Mouse (Mus musculus) lung, adult 2 months (tissue): Measurements from ENCODE around the gene Vps51. TPM values are rescaled to one million over a fixed set of nuclear protein-coding genes. Genes with fewer than 3 reads are reported as not detected.

Experiments used
- DNase-seq: peaks from one replicate; pipeline ENCODE4 v3.0.0; 2022
- H3K4me1 ChIP-seq: fragments of 200-500 bp; 2 replicates; pipeline ENCODE4 v1.6.1; 2011; ENCODE audit warnings: low read length; ENCODE audit not compliant: control insufficient read depth, insufficient read depth
- H3K4me3 ChIP-seq: fragments of 200-500 bp; replicated peaks from 2 replicates; pipeline ENCODE3; 2011; ENCODE audit warnings: low read depth, mild to moderate bottlenecking, control low read depth, low read length; ENCODE audit errors: extremely low read depth
- CTCF ChIP-seq: fragments of 200-500 bp; IDR thresholded peaks from 2 replicates; pipeline ENCODE4 v1.5.1; 2011; ENCODE audit warnings: mild to moderate bottlenecking, low read length, control low read depth; ENCODE audit not compliant: insufficient read depth
- POLR2A ChIP-seq: fragments of 200-500 bp; IDR thresholded peaks from 2 replicates; pipeline ENCODE4 v1.6.1; 2011; ENCODE audit warnings: low read depth, mild to moderate bottlenecking, control low read depth, low read length, borderline replicate concordance; ENCODE audit errors: extremely low read depth
- WGBS: fragments of 180-500 bp; shearing (Covaris S2); methylation state at CpG from one replicate; pipeline ENCODE4 v1.1.7; 2018; 5-methylcytosine and 5-hydroxymethylcytosine counted together
- polyA plus RNA-seq: library from polyadenylated mRNA; depleted of rRNA; stranded (reverse); fragments of >200 nt; gene quantifications from 2 replicates; pipeline ENCODE4 v1.2.3, GENCODE M21; 2012; rRNA removed

The Vps51 gene
- polyA plus RNA-seq, 1 experiment = 81.7 TPM

DNA sequence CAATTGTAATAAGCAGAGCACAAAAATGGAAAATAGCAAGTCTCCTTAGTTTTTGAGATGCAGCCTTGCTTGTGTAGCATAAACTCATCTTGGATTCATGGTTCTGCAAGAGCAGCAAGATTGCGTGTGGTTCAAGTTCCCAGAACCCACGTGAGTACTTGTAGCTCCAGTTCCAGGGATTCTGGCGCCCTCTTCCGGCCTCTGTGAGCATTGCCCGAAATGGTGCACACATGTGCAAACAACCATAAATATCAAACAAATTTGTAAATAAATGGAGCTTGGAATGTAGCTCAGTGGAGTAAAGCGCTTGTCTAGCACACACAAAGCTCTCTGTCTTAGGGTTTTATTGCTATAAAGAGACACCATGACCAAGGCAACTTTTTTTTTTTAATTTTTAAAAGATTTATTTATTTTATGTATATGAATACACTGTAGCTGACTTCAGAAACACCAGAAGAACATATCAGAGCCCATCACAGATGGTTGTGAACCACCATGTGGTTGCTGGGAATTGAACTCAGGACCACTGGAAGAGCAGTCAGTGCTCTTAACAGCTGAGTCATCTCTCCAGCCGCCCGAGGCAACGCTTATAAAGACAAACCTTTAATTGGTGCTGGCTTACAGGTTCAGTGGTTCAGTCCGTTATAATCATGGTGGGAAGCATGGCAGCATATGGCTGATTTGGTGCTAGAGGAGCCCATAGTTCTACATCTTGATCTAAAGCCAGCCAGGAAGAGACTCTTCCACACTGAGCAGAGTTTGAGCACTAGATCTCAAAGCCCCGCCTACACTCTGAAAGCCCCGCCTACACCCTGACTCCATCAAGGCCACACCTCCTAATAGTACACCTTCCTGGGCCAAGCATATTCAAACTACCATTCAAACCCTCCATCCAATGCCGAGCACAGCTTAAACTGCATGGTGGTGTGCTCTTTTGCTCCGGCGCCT, 58.6 kb downstream of the Vps51 start:
- peak; percentile 82 for DNase-seq
- H3K4me3 ChIP-seq = no peak overlapping the region
- TF ChIP-seq POLR2A (no peak), CTCF (peak; percentile 91)
- peaks cover 14% of the 10 kb centered on the region for H3K4me1 ChIP-seq
- WGBS = 27% methylated on average over 15 of the region's 15 CpGs

Other genes with a start within 250 kb of the Vps51 start
- gene Frmd8, start 202.0 kb downstream of the Vps51 start, polyA plus RNA-seq = 32.1 and 37.8 TPM in 2 replicates
- 24.5 and 26.0 TPM in 2 replicates for gene Slc25a45, start 199.4 kb downstream of the Vps51 start, polyA plus RNA-seq
- gene Tigd3, start 183.1 kb downstream of the Vps51 start, polyA plus RNA-seq = 1.1 and 1.2 TPM in 2 replicates
- 87.1 and 103 TPM in 2 replicates for gene Dpf2, start 164.2 kb downstream of the Vps51 start, polyA plus RNA-seq
- gene Cdc42ep2, start 152.4 kb downstream of the Vps51 start, polyA plus RNA-seq = 22.2 and 24.1 TPM in 2 replicates
- 30.5 and 32.7 TPM in 2 replicates for gene Pola2, start 113.0 kb downstream of the Vps51 start, polyA plus RNA-seq
- gene Slc22a20, start 91.1 kb downstream of the Vps51 start, polyA plus RNA-seq = not detected in 2 replicates
- 55.6 and 68.9 TPM in 2 replicates for gene Capn1, start 61.3 kb downstream of the Vps51 start, polyA plus RNA-seq
- 41.1 and 47.1 TPM in 2 replicates for gene Syvn1, start 30.7 kb downstream of the Vps51 start, polyA plus RNA-seq
- gene Mrpl49, start 19.4 kb downstream of the Vps51 start, polyA plus RNA-seq = 10.8 and 13.7 TPM in 2 replicates
- gene Fau, start 19.4 kb downstream of the Vps51 start, polyA plus RNA-seq = 896 and 1,315 TPM in 2 replicates
- 47.0 and 54.7 TPM in 2 replicates for gene Znhit2, start 16.0 kb downstream of the Vps51 start, polyA plus RNA-seq
- gene Tm7sf2, start 8.9 kb downstream of the Vps51 start, polyA plus RNA-seq = 34.6 and 36.5 TPM in 2 replicates
- gene Tmem262, start 2.8 kb upstream of the Vps51 start, polyA plus RNA-seq = not detected in 2 replicates
- gene Gm28374, start 5.0 kb upstream of the Vps51 start, polyA plus RNA-seq = 0.50 and 0.60 TPM in 2 replicates
- gene Zfpl1, start 7.7 kb upstream of the Vps51 start, polyA plus RNA-seq = 89.7 and 99.1 TPM in 2 replicates
- gene Cdca5, start 7.8 kb upstream of the Vps51 start, polyA plus RNA-seq = 0.63 and 0.92 TPM in 2 replicates
- gene AC131692.1, start 17.2 kb upstream of the Vps51 start, polyA plus RNA-seq = not detected in 2 replicates
- 0.20 and 0.30 TPM in 2 replicates for gene Naaladl1, start 28.6 kb upstream of the Vps51 start, polyA plus RNA-seq
- gene Sac3d1, start 41.4 kb upstream of the Vps51 start, polyA plus RNA-seq = 25.3 and 36.7 TPM in 2 replicates
- 43.8 and 45.2 TPM in 2 replicates for gene Snx15, start 51.1 kb upstream of the Vps51 start, polyA plus RNA-seq
- gene Batf2, start 63.8 kb upstream of the Vps51 start, polyA plus RNA-seq = 14.6 and 15.8 TPM in 2 replicates
- gene Arl2, start 64.3 kb upstream of the Vps51 start, polyA plus RNA-seq = 128 TPM in 2 replicates
- 0.37 and 0.75 TPM in 2 replicates for gene Majin, start 107.2 kb upstream of the Vps51 start, polyA plus RNA-seq
- gene Gpha2, start 149.1 kb upstream of the Vps51 start, polyA plus RNA-seq = 1.7 and 2.6 TPM in 2 replicates
- 58.7 and 88.5 TPM in 2 replicates for gene Ppp2r5b, start 158.6 kb upstream of the Vps51 start, polyA plus RNA-seq
- gene Atg2a, start 164.4 kb upstream of the Vps51 start, polyA plus RNA-seq = 37.0 and 37.7 TPM in 2 replicates
- 399 and 593 TPM in 2 replicates for gene Ehd1, start 199.5 kb upstream of the Vps51 start, polyA plus RNA-seq
- 132 and 133 TPM in 2 replicates for gene Cdc42bpg, start 229.2 kb upstream of the Vps51 start, polyA plus RNA-seq